ENCODE assay signal across 8 mouse cellular contexts in the genomic region with DNA sequence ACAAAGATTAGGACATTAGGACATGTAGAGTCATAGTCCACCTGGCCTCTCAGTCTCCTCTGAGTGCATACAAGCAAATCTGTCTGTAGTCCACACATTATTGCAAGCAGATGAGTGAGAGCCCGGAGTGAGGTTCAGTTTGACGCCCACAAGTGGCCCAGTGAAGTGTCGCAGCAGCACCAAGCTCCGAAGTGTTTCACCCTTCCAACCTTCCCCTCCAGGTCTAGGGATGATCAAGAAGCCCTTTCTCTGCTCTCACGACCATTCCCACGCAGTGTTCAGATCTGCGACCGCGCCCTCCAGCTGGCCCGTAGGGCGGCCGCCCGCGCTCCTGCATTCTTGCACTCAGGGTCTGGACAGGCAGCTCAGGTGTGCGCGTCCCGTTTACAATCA. TPM values are rescaled to one million over a fixed set of nuclear protein-coding genes. Genes with fewer than 3 reads are reported as not detected.
DNase-seq lines count a peak whose midpoint lies in the region; ATAC-seq and TF ChIP-seq lines count a peak whose summit lies in the region.

No protein-coding gene starts in this region.

- H3K4me3 ChIP-seq in heart, embryonic 13.5 days, result peak overlapping the region; percentile 77
- H3K4me3 ChIP-seq in forebrain, postnatal 0 days (ENCODE audit: low read depth, low read length), result peak overlapping the region; percentile 76
- H3K4me3 ChIP-seq in liver, embryonic 16.5 days (ENCODE audit: low read depth, low read length), result peak overlapping the region; percentile 61

- H3K4me1 ChIP-seq in heart, embryonic 13.5 days, result peaks cover 14% of the 10 kb centered on the region
- H3K4me1 ChIP-seq in forebrain, postnatal 0 days (ENCODE audit: insufficient read depth), result peaks cover 3% of the 10 kb centered on the region; the same call in 1 of the 2 replicates
- no peaks in the 10 kb centered on the region for H3K4me1 ChIP-seq in liver, embryonic 16.5 days (ENCODE audit: control insufficient read depth, low read depth, low read length)

- WGBS in heart, embryonic 13.5 days, result 2% methylated on average over 17 of the region's 17 CpGs
- 3% methylated on average over 17 of the region's 17 CpGs for WGBS in forebrain, postnatal 0 days
- WGBS in liver, embryonic 16.5 days (ENCODE audit: insufficient replicate concordance), result 2% methylated on average over 17 of the region's 17 CpGs

- H3K27ac ChIP-seq in heart, embryonic 13.5 days (replicated peaks), result no peak overlapping the region; the same call in 1 of the 2 replicates
- no peak overlapping the region for H3K27ac ChIP-seq in forebrain, postnatal 0 days (ENCODE audit: low read depth, low read length)
- no peak overlapping the region for H3K27ac ChIP-seq in liver, embryonic 16.5 days (ENCODE audit: low read length)

- H3K36me3 ChIP-seq in heart, embryonic 13.5 days, result no peaks in the 10 kb centered on the region
- no peaks in the 10 kb centered on the region for H3K36me3 ChIP-seq in forebrain, postnatal 0 days (ENCODE audit: insufficient read depth)
- H3K36me3 ChIP-seq in liver, embryonic 16.5 days (ENCODE audit: control insufficient read depth, insufficient read depth), result no peaks in the 10 kb centered on the region

- H3K4me2 ChIP-seq in heart, embryonic 13.5 days, result peak overlapping the region; percentile 90
- peak overlapping the region; percentile 84 for H3K4me2 ChIP-seq in forebrain, postnatal 0 days (ENCODE audit: low read depth)
- H3K4me2 ChIP-seq in liver, embryonic 16.5 days (ENCODE audit: low read depth, low read length), result peak overlapping the region; percentile 63

- peaks cover 9% of the 10 kb centered on the region for H3K27me3 ChIP-seq in heart, embryonic 13.5 days (replicated peaks)
- no peaks in the 10 kb centered on the region for H3K27me3 ChIP-seq in forebrain, postnatal 0 days (ENCODE audit: insufficient read depth, low read length)
- peaks cover 26% of the 10 kb centered on the region for H3K27me3 ChIP-seq in liver, embryonic 16.5 days (ENCODE audit: control insufficient read depth, insufficient read depth, low read depth, low read length)

- no peaks in the 10 kb centered on the region for H3K9me3 ChIP-seq in heart, embryonic 13.5 days
- H3K9me3 ChIP-seq in forebrain, postnatal 0 days (ENCODE audit: low read length), result no peaks in the 10 kb centered on the region
- no peaks in the 10 kb centered on the region for H3K9me3 ChIP-seq in liver, embryonic 16.5 days (replicated peaks; ENCODE audit: control insufficient read depth, low read length)

- no peak for ATAC-seq in heart, embryonic 13.5 days (ENCODE audit: extremely low read depth, insufficient number of reproducible peaks, low FRiP score, low TSS enrichment)
- ATAC-seq in forebrain, postnatal 0 days, result peak; percentile 46
- no peak for ATAC-seq in liver, embryonic 16.5 days (ENCODE audit: low read depth)
- ATAC-seq in erythroblast, adult 5-6 weeks (replicated peaks; ENCODE audit: low FRiP score, poor library complexity, severe bottlenecking), result no peak

- DNase-seq in heart, postnatal 36 days, result no peak
- DNase-seq in ES-CJ7 (ENCODE audit: low read depth, low spot score), result peak; percentile 74
- peak; percentile 20 for DNase-seq in forebrain, postnatal 0 days
- no peak for DNase-seq in thymus, postnatal 0 days (ENCODE audit: low spot score)
- DNase-seq in embryo, embryonic 10.5 days (ENCODE audit: low spot score), result no peak

- TF ChIP-seq CTCF in forebrain, postnatal 0 days (IDR thresholded peaks at IDR 0.05; ENCODE audit: low read depth), result no peak

- intact Hi-C loops in heart, postnatal 36 days (cut with DNase I), result loop anchor here (5.0 kb wide), 2 partner anchors 59 to 104 kb away; no protein-coding TSS in a partner anchor

- H3K9ac ChIP-seq in heart, embryonic 13.5 days, result peak overlapping the region; percentile 83
- peak overlapping the region; percentile 74 for H3K9ac ChIP-seq in forebrain, postnatal 0 days
- H3K9ac ChIP-seq in liver, embryonic 16.5 days (ENCODE audit: low read depth, low read length), result no peak overlapping the region

RNA-seq across cellular contexts. Expression of a gene that starts 0.3 kb away (rescaled TPM):
- 4.6 and 4.9 TPM in 2 replicates for polyA plus RNA-seq in heart, embryonic 13.5 days (2015; fragmentation: Nextera tagmentation; extraction: Ambion mirVana)
- total RNA-seq in heart, postnatal 36 days (2021), result 1 to 10 TPM; 2.3 to 3.1 TPM
- 24.0 and 33.0 TPM in 2 replicates for total RNA-seq in forebrain, postnatal 0 days (2014; rRNA removed)
- 17.1 and 19.8 TPM in 2 replicates for polyA plus RNA-seq in forebrain, postnatal 0 days (2015; fragmentation: Nextera tagmentation; extraction: Ambion mirVana)
- 0.32 and 0.35 TPM in 2 replicates for polyA plus RNA-seq in liver, embryonic 16.5 days (2015; fragmentation: Nextera tagmentation; extraction: Ambion mirVana)
- not detected in 2 replicates for total RNA-seq in erythroblast, adult 5-6 weeks (2015; ENCODE audit: low replicate concordance)
- total RNA-seq in erythroblast, adult 5-6 weeks (2017; ENCODE audit: low replicate concordance), result 0.84 TPM in 1 of 2 replicates, not detected in the other
- polyA plus RNA-seq in thymus, postnatal 0 days (2015; fragmentation: Nextera tagmentation; extraction: Ambion mirVana), result 1.5 and 1.8 TPM in 2 replicates

Comparison
In these comparisons a context has a peak if more than half of its experiments do, and no peak if none do; other contexts are left out.
1. DNase-seq: peak in ES-CJ7 (single experiment) and forebrain, postnatal 0 days (single experiment); none in heart, postnatal 36 days (0 of 2), thymus, postnatal 0 days (single experiment) and embryo, embryonic 10.5 days (single experiment).
2. Peak in every context shown above with its lines, with median percentiles within 50 percentile points of each other: H3K4me2 ChIP-seq and H3K4me3 ChIP-seq.